Mouse (Mus musculus) myocyte (in vitro differentiated cells): ENCODE data around the gene Sv2c. TPM values are rescaled to one million over a fixed set of nuclear protein-coding genes. Genes with fewer than 3 reads are reported as not detected.

ENCODE experiments used
- H3K27me3 ChIP-seq: one replicate; pipeline ENCODE4 v1.6.1; 2011; ENCODE audit not compliant: control insufficient read depth, insufficient read depth, insufficient read length
- H3K36me3 ChIP-seq: one replicate; pipeline ENCODE4 v1.6.1; 2011; ENCODE audit not compliant: control insufficient read depth, insufficient read depth
- H3K4me2 ChIP-seq: one replicate; pipeline ENCODE4 v1.6.1; 2011; ENCODE audit warnings: low read depth, control low read depth
- H3K4me3 ChIP-seq: one replicate; pipeline ENCODE4 v1.5.1; 2011; ENCODE audit warnings: mild to moderate bottlenecking, control low read depth, moderate library complexity
- H3K79me2 ChIP-seq: one replicate; pipeline ENCODE4 v1.6.1; 2011; ENCODE audit not compliant: control insufficient read depth, insufficient read depth
- H3ac ChIP-seq: one replicate; pipeline ENCODE4 v1.6.1; 2011; ENCODE audit not compliant: control insufficient read depth, insufficient read length
- CEBPB ChIP-seq: IDR thresholded peaks from 2 replicates; pipeline ENCODE4 v1.6.1; 2011; ENCODE audit warnings: mild to moderate bottlenecking, moderate library complexity; ENCODE audit not compliant: poor library complexity, insufficient read depth, severe bottlenecking
- E2F4 ChIP-seq: IDR thresholded peaks from one replicate; pipeline ENCODE4 v1.6.1; 2011; ENCODE audit warnings: mild to moderate bottlenecking, control low read depth, moderate library complexity; ENCODE audit not compliant: insufficient read depth
- MAX ChIP-seq: IDR thresholded peaks from one replicate; pipeline ENCODE4 v1.6.1; 2011; ENCODE audit warnings: low read depth, mild to moderate bottlenecking, control low read depth
- MYOD1 ChIP-seq, 3 experiments: IDR thresholded peaks; one replicate each; pipeline ENCODE4 v1.6.1; 2011; ENCODE audit warnings: control low read depth in 2 of 3, low read depth in 2 of 3, mild to moderate bottlenecking in 2 of 3, moderate library complexity in 1 of 3; ENCODE audit not compliant: insufficient read length in 2 of 3, control insufficient read depth in 1 of 3
- MYOG ChIP-seq, 3 experiments: IDR thresholded peaks; one replicate each; pipeline ENCODE4 v1.6.1; 2011; ENCODE audit warnings: control low read depth in 2 of 3, low read depth in 2 of 3, mild to moderate bottlenecking in 2 of 3; ENCODE audit not compliant: insufficient read length in 2 of 3, control insufficient read depth in 1 of 3, insufficient read depth in 1 of 3
- POLR2A ChIP-seq: IDR thresholded peaks from one replicate; pipeline ENCODE4 v1.6.1; 2011; ENCODE audit warnings: low read depth, mild to moderate bottlenecking, control low read depth, moderate library complexity; ENCODE audit not compliant: insufficient read length
- POLR2AphosphoS2 ChIP-seq: IDR thresholded peaks from one replicate; pipeline ENCODE4 v1.6.1; 2011; ENCODE audit warnings: low read depth, control low read depth; ENCODE audit not compliant: insufficient read length
- REST ChIP-seq: IDR thresholded peaks from one replicate; pipeline ENCODE4 v1.6.1; 2011; ENCODE audit warnings: mild to moderate bottlenecking, control low read depth, moderate library complexity; ENCODE audit not compliant: insufficient read depth, insufficient read length
- SRF ChIP-seq: IDR thresholded peaks from one replicate; pipeline ENCODE4 v1.6.1; 2011; ENCODE audit warnings: low read depth; ENCODE audit not compliant: control insufficient read depth, insufficient read length
- TCF12 ChIP-seq: IDR thresholded peaks from one replicate; pipeline ENCODE4 v1.6.1; 2011; ENCODE audit warnings: mild to moderate bottlenecking, control low read depth; ENCODE audit not compliant: poor library complexity, insufficient read depth, severe bottlenecking
- TCF3 ChIP-seq: IDR thresholded peaks from one replicate; pipeline ENCODE4 v1.6.1; 2011; ENCODE audit warnings: low read depth, control low read depth; ENCODE audit not compliant: insufficient read length
- USF1 ChIP-seq: IDR thresholded peaks from one replicate; pipeline ENCODE4 v1.6.1; 2011; ENCODE audit warnings: low read depth, mild to moderate bottlenecking, control low read depth, moderate library complexity
- polyA plus RNA-seq: library from polyadenylated mRNA; unstranded; fragments of >200 nt; fragmentation: generic; extraction: Trizol; gene quantifications from one replicate; pipeline ENCODE4 v1.2.1, GENCODE M21; 2012; ENCODE audit warnings: missing spikeins

The Sv2c gene
- polyA plus RNA-seq, 1 experiment: not detected

DNA sequence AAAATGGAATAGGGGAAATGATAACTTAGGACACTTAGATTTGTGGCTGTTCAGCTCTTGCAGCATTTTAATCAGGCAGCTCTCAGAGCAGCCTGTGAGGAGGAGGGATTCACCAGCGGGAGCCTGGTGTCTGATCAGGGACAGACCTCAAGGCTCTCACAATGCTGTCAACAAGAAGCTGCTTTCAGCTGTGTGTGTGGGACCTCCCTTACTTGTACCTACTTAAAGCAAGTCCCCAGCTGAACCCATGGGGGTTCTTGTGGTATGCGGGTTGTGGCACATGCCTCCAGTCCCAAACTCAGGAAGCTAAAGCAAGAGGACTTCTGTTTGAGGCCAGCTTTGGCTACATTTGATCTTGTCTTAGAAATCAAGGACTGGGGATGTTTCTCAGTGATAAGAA, 189.8 kb downstream of the Sv2c start:
- TF ChIP-seq REST (no peak), USF1 (no peak), SRF (no peak), POLR2AphosphoS2 (no peak), TCF3 (no peak), CEBPB (no peak), POLR2A (no peak)
- no peaks in the 10 kb centered on the region for H3K79me2 ChIP-seq
- H3K27me3 ChIP-seq: no peaks in the 10 kb centered on the region
- no peaks in the 10 kb centered on the region for H3K36me3 ChIP-seq
- no peak overlapping the region for H3K4me3 ChIP-seq
- no peak overlapping the region for H3K4me2 ChIP-seq
- H3ac ChIP-seq: no peak overlapping the region

DNA sequence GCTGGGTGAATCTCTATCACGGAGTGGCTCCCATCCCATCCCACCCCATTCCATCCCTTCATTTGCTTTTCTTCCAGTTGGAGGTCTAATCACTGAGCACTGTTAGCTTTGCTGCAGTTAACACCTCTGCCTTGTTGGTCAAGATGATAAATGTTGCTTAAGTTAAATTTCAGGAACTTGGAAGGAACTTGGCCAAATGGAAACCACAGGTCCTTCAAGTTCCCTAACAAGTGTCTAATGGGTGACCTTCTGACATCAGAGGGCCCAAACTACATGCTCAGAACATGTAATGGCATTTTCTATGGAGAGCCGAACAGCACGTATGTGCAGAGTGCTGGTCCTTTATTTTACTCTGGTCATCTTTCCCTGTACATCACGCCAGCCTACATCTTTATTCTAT, 190.5 kb downstream of the Sv2c start:
- H3ac ChIP-seq: no peak overlapping the region
- H3K27me3 ChIP-seq: no peaks in the 10 kb centered on the region
- H3K4me3 ChIP-seq: no peak overlapping the region
- no peak overlapping the region for H3K4me2 ChIP-seq
- H3K79me2 ChIP-seq: no peaks in the 10 kb centered on the region
- TF ChIP-seq POLR2AphosphoS2: no peak
- no peak for TF ChIP-seq TCF12
- no peak for TF ChIP-seq POLR2A
- no peak for TF ChIP-seq SRF
- no peak for TF ChIP-seq MYOG (IDR thresholded peaks at IDR 0.05; ENCODE audit: control insufficient read depth in 1 of 3, insufficient read depth in 1 of 3, insufficient read length in 2 of 3, low read depth in 2 of 3)
- TF ChIP-seq USF1: no peak
- TF ChIP-seq TCF3: no peak
- TF ChIP-seq CEBPB: no peak
- TF ChIP-seq E2F4: no peak
- no peak for TF ChIP-seq MYOD1 (IDR thresholded peaks at IDR 0.05; ENCODE audit: control insufficient read depth in 1 of 3, insufficient read length in 2 of 3, low read depth in 2 of 3)
- TF ChIP-seq REST: no peak
- no peaks in the 10 kb centered on the region for H3K36me3 ChIP-seq

DNA sequence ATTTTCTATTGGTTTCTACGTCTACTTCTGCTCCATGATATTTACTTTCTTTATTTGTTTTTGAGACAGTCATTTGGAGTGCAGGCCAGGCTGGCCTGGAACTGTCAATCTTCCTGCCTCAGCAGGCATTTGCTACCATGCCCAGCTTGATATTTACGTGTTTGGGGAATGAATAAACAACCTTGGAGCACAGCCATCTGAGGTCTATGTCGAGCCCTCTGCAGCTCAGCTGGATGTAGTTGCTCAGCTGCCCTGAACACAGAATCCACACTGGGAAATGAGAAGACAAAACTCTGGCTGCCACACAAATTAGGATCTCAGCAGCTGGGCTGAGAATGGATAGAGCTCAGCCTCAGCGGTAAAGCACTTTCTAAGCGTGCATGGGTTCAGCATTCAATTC, 191.6 kb downstream of the Sv2c start:
- TF ChIP-seq MYOD1 (IDR thresholded peaks at IDR 0.05; ENCODE audit: control insufficient read depth in 1 of 3, insufficient read length in 2 of 3, low read depth in 2 of 3): no peak
- TF ChIP-seq POLR2AphosphoS2: no peak
- no peak for TF ChIP-seq REST
- TF ChIP-seq USF1: no peak
- TF ChIP-seq TCF12: no peak
- TF ChIP-seq E2F4: no peak
- no peak for TF ChIP-seq SRF
- no peak for TF ChIP-seq POLR2A
- TF ChIP-seq CEBPB: no peak
- TF ChIP-seq MAX: no peak
- no peak for TF ChIP-seq TCF3
- TF ChIP-seq MYOG (IDR thresholded peaks at IDR 0.05; ENCODE audit: control insufficient read depth in 1 of 3, insufficient read depth in 1 of 3, insufficient read length in 2 of 3, low read depth in 2 of 3): no peak
- Histone ChIP-seq H3ac (no peak overlapping the region), H3K36me3 (no peaks in the 10 kb centered on the region), H3K27me3 (no peaks in the 10 kb centered on the region), H3K4me2 (no peak overlapping the region), H3K79me2 (no peaks in the 10 kb centered on the region), H3K4me3 (no peak overlapping the region)

DNA sequence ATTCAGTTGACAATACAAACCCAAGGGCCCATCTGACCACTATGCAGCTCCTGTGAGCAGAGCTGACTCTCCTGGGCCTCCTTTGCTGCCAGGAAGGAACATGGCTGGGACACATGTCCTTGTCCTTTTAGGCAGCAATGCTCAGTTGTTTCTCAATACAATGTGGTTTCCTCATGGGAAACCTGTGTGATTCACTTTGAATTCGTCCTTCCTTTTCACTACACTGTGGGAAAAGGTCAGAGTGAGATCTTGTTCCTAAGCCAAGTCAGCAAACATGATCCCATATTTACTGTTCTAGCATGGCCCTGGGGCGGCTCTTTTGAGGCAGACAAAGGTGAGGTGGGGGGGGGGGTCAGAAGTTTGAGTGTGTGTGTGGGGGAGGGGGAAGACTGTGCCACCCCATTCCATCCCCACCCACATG, 208.2 kb downstream of the Sv2c start:
- no peak overlapping the region for H3ac ChIP-seq
- no peak for TF ChIP-seq POLR2AphosphoS2
- TF ChIP-seq MAX: no peak
- no peak for TF ChIP-seq POLR2A
- TF ChIP-seq CEBPB: no peak
- TF ChIP-seq SRF: no peak
- no peak for TF ChIP-seq TCF3
- TF ChIP-seq USF1: no peak
- TF ChIP-seq REST: no peak
- no peak for TF ChIP-seq TCF12
- TF ChIP-seq E2F4: no peak
- no peaks in the 10 kb centered on the region for H3K36me3 ChIP-seq
- no peaks in the 10 kb centered on the region for H3K27me3 ChIP-seq
- no peak overlapping the region for H3K4me2 ChIP-seq
- H3K4me3 ChIP-seq: no peak overlapping the region
- H3K79me2 ChIP-seq: no peaks in the 10 kb centered on the region

DNA sequence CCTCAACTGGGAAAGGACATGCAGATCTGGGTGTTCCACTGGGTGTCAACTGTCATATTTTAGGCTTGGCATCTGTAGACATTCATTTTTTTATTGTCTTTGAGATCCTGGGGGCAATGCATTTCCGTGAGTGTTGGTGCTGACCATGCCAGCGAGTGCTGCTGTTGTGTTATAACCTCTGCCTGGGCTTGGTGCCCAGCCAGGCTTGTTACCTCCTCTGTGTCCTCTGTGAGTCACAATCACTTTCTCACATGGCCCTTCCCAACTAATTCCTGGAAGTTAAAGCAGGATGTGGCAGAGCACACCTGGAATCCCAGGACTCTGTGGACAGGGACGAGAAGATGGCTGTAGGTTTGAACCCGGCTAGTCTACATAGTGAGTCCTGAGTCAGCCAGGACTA, 209.8 kb downstream of the Sv2c start:
- no peak overlapping the region for H3ac ChIP-seq
- no peaks in the 10 kb centered on the region for H3K79me2 ChIP-seq
- H3K27me3 ChIP-seq: no peaks in the 10 kb centered on the region
- H3K36me3 ChIP-seq: no peaks in the 10 kb centered on the region
- no peak for TF ChIP-seq MYOD1 (IDR thresholded peaks at IDR 0.05; ENCODE audit: control insufficient read depth in 1 of 3, insufficient read length in 2 of 3, low read depth in 2 of 3)
- no peak for TF ChIP-seq MYOG (IDR thresholded peaks at IDR 0.05; ENCODE audit: control insufficient read depth in 1 of 3, insufficient read depth in 1 of 3, insufficient read length in 2 of 3, low read depth in 2 of 3)
- no peak for TF ChIP-seq POLR2A
- TF ChIP-seq CEBPB: no peak
- no peak for TF ChIP-seq TCF12
- no peak for TF ChIP-seq SRF
- no peak for TF ChIP-seq MAX
- no peak for TF ChIP-seq REST
- TF ChIP-seq TCF3: no peak
- no peak for TF ChIP-seq E2F4
- H3K4me2 ChIP-seq: no peak overlapping the region
- no peak overlapping the region for H3K4me3 ChIP-seq
